Mouse (Mus musculus) C2C12 (cell line): ENCODE results near the gene Fam169a.

Experiments
- CEBPB ChIP-seq: IDR thresholded peaks from one replicate; pipeline ENCODE4 v1.6.1; 2011; ENCODE audit warnings: low read depth, mild to moderate bottlenecking, control low read depth, moderate library complexity
- CTCF ChIP-seq: IDR thresholded peaks from one replicate; pipeline ENCODE4 v1.5.1; 2011; ENCODE audit not compliant: control insufficient read depth, insufficient read depth, insufficient read length
- MAX ChIP-seq: IDR thresholded peaks from one replicate; pipeline ENCODE4 v1.6.1; 2011; ENCODE audit warnings: mild to moderate bottlenecking, control low read depth
- MYOD1 ChIP-seq: IDR thresholded peaks from one replicate; pipeline ENCODE4 v1.6.1; 2011; ENCODE audit warnings: low read depth; ENCODE audit not compliant: control insufficient read depth, insufficient read length
- MYOG ChIP-seq: IDR thresholded peaks from one replicate; pipeline ENCODE4 v1.6.1; 2011; ENCODE audit not compliant: control insufficient read depth, insufficient read length; ENCODE audit errors: extremely low read depth
- USF1 ChIP-seq: IDR thresholded peaks from one replicate; pipeline ENCODE4 v1.6.1; 2011; ENCODE audit warnings: low read depth, mild to moderate bottlenecking, control low read depth, moderate library complexity

DNA sequence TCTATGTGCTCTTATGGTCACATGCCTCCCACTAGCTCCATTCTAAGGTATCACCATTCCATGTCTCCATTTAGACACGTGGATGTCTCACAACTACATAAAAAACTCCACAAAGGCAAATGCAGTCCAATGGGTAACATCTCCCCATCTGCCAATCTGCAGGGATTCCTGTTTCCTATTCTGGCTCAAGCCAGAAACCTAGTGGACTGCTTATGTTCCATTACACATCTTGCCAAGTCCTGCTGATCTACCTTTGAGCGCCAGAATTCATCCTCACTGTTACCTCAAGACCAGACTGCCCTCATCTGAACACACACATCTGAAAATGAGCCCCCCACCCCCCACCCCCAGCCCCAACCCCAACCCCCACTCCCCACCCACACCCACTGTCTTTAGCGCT, 4.9 kb upstream of the Fam169a start:
- TF ChIP-seq CTCF (no peak), USF1 (no peak), MAX (no peak), MYOD1 (no peak), CEBPB (no peak), MYOG (no peak)
